Mouse (Mus musculus): ENCODE results near the gene Gm10721.
"Not testable (repeated sequence)": the region's sequence is repeated elsewhere in the genome, so short reads cannot be mapped to it uniquely, and the experiment has no call there.

DNA sequence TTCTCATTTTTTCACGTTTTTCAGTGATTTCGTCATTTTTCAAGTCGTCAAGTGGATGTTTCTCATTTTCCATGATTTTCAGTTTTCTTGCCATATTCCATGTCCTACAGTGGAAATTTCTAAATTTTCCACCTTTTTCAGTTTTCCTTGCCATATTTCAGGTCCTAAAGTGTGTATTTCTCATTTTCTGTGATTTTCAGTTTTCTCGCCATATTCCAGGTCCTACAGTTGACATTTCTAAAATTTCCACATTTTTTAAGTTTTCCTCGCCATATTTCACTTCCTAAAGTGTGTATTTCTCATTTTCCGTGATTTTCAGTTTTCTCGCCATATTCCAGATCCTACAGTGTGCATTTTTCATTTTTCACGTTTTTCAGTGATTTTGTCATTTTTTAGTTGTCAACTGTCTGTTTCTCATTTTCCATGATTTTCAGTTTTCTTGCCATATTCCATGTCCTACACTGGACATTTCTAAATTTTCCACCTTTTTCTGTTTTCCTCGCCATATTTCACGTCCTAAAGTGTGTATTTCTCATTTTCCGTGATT, at the start of gene Gm10721:
- not testable (repeated sequence) for TF ChIP-seq POLR2A (IDR thresholded peaks at IDR 0.05; ENCODE audit: borderline replicate concordance, extremely low read depth, low read depth, low read length); CTCF (IDR thresholded peaks at IDR 0.05; ENCODE audit: insufficient read depth, low read length)
